Mouse (Mus musculus) C2C12 (cell line): ENCODE results near the gene H2afy.

Experiments used
- CEBPB ChIP-seq: IDR thresholded peaks from one replicate; pipeline ENCODE4 v1.6.1; 2011; ENCODE audit warnings: low read depth, mild to moderate bottlenecking, control low read depth, moderate library complexity
- CTCF ChIP-seq: IDR thresholded peaks from one replicate; pipeline ENCODE4 v1.5.1; 2011; ENCODE audit not compliant: control insufficient read depth, insufficient read depth, insufficient read length
- MAX ChIP-seq: IDR thresholded peaks from one replicate; pipeline ENCODE4 v1.6.1; 2011; ENCODE audit warnings: mild to moderate bottlenecking, control low read depth
- MYOG ChIP-seq: IDR thresholded peaks from one replicate; pipeline ENCODE4 v1.6.1; 2011; ENCODE audit not compliant: control insufficient read depth, insufficient read length; ENCODE audit errors: extremely low read depth
- USF1 ChIP-seq: IDR thresholded peaks from one replicate; pipeline ENCODE4 v1.6.1; 2011; ENCODE audit warnings: low read depth, mild to moderate bottlenecking, control low read depth, moderate library complexity

- TF ChIP-seq CTCF, result no peak
- no peak for TF ChIP-seq MAX
- TF ChIP-seq USF1, result no peak
- no peak for TF ChIP-seq MYOG
- no peak for TF ChIP-seq CEBPB
These were observed 56.5 kb downstream of the H2afy start for GRCm38 (mm10) chr13:56079616-56080015.
